Mouse (Mus musculus) telencephalon, adult 2 months (tissue): ENCODE measurements around the gene A2m.

Experiments
- DNase-seq: peaks from one replicate; pipeline ENCODE4 v3.0.0-alpha.2; 2011; ENCODE audit warnings: low read depth, low spot score

A2m gene

GRCm38 (mm10) chr6:121635076-121635475, at the start of gene A2m:
A2m (plus strand) TSS chr6:121635376.
- no peak for DNase-seq

- no peak for DNase-seq
Measured at GRCm38 (mm10) chr6:121590131-121590530, 45.0 kb upstream of the A2m start.

- DNase-seq, result no peak
Measured at GRCm38 (mm10) chr6:121600927-121601326, 34.2 kb upstream of the A2m start.

- no peak for DNase-seq
Measured at GRCm38 (mm10) chr6:121607861-121608260, 27.3 kb upstream of the A2m start.

- DNase-seq, result no peak
Measured at GRCm38 (mm10) chr6:121611796-121612195, 23.4 kb upstream of the A2m start.

- DNase-seq, result no peak
Measured at GRCm38 (mm10) chr6:121617476-121617875, 17.7 kb upstream of the A2m start.

- DNase-seq, result no peak
Measured at GRCm38 (mm10) chr6:121622525-121622924, 12.7 kb upstream of the A2m start.

- no peak for DNase-seq
Measured at GRCm38 (mm10) chr6:121634520-121634919, 656 bp upstream of the A2m start.

- DNase-seq, result no peak
Measured at GRCm38 (mm10) chr6:121635878-121636371, 749 bp downstream of the A2m start.

GRCm38 (mm10) chr6:121648499-121648898, 13.3 kb downstream of the A2m start:
- DNase-seq, result no peak
